ENCODE assay signal across 1 mouse cellular context in genomic region chr13:67081142-67081713, GRCm38 (mm10).
TF ChIP-seq lines count a peak whose summit lies in the region.

No protein-coding gene starts in this region.

TF ChIP-seq in CH12.LX, 34 proteins besides CTCF, POLR2A, EP300 and RAD21:
- TF ChIP-seq NRF1 (IDR thresholded peaks at IDR 0.05; ENCODE audit: low read depth, low read length) (no peak), BHLHE40 (IDR thresholded peaks at IDR 0.05; ENCODE audit: low read depth, low read length) (no peak), MEF2A (IDR thresholded peaks at IDR 0.05; ENCODE audit: borderline replicate concordance, low read depth, low read length) (peak; percentile 88), ELF1 (IDR thresholded peaks at IDR 0.05; ENCODE audit: low read depth, low read length) (peak; percentile 56; the same call in 1 of the 2 replicates), ZKSCAN1 (IDR thresholded peaks at IDR 0.05; ENCODE audit: borderline replicate concordance, low read depth, low read length) (no peak), CHD1 (IDR thresholded peaks at IDR 0.05; ENCODE audit: low read depth, low read length) (no peak), MAZ (IDR thresholded peaks at IDR 0.05; ENCODE audit: low read depth, low read length) (no peak), HCFC1 (IDR thresholded peaks at IDR 0.05; ENCODE audit: low read depth, low read length) (peak; percentile 91), UBTF (IDR thresholded peaks at IDR 0.05; ENCODE audit: low read depth, low read length) (no peak), E2F4 (IDR thresholded peaks at IDR 0.05; ENCODE audit: insufficient replicate concordance, low read depth, low read length) (no peak), USF1 (IDR thresholded peaks at IDR 0.05; ENCODE audit: low read depth, low read length) (peak; percentile 61), MYC (IDR thresholded peaks at IDR 0.05; ENCODE audit: low read depth, low read length) (no peak), TBP (conservative IDR thresholded peaks at IDR 0.05; ENCODE audit: low read depth, low read length) (0 out of 2 replicates have a peak, but pooled peaks have one; percentile 45), MXI1 (IDR thresholded peaks at IDR 0.05; ENCODE audit: low read depth, low read length) (peak; percentile 91), GABPA (IDR thresholded peaks at IDR 0.05; ENCODE audit: insufficient replicate concordance, low read depth, low read length) (no peak; the same call in 1 of the 2 replicates), ETS1 (conservative IDR thresholded peaks at IDR 0.05; ENCODE audit: low read depth, low read length) (no peak), TCF12 (IDR thresholded peaks at IDR 0.05; ENCODE audit: low read depth, low read length) (no peak), JUND (conservative IDR thresholded peaks at IDR 0.05; ENCODE audit: low read depth, low read length) (no peak), MAFK (IDR thresholded peaks at IDR 0.05; ENCODE audit: insufficient replicate concordance, low read length) (no peak), USF2 (conservative IDR thresholded peaks at IDR 0.05; ENCODE audit: low read depth, low read length) (peak; percentile 30; the same call in 1 of the 2 replicates), PAX5 (IDR thresholded peaks at IDR 0.05; ENCODE audit: low read length) (no peak), CHD2 (IDR thresholded peaks at IDR 0.05; ENCODE audit: low read length) (no peak), ZMIZ1 (IDR thresholded peaks at IDR 0.05; ENCODE audit: low read depth, low read length) (no peak), SMC3 (IDR thresholded peaks at IDR 0.05; ENCODE audit: low read depth, low read length) (no peak), RCOR1 (conservative IDR thresholded peaks at IDR 0.05; ENCODE audit: low read depth, low read length) (no peak), ZNF384 (IDR thresholded peaks at IDR 0.05; ENCODE audit: low read depth, low read length) (no peak), IRF4 (IDR thresholded peaks at IDR 0.05; ENCODE audit: low read depth, low read length) (no peak), ZC3H11A (IDR thresholded peaks at IDR 0.05; ENCODE audit: low read depth, low read length) (no peak), SIN3A (IDR thresholded peaks at IDR 0.05; ENCODE audit: low read length) (peak; percentile 62), POLR2AphosphoS2 (IDR thresholded peaks at IDR 0.05; ENCODE audit: low read depth, low read length) (no peak), MAX (IDR thresholded peaks at IDR 0.05; ENCODE audit: low read length) (peak; percentile 54; the same call in 1 of the 2 replicates), NELFE (IDR thresholded peaks at IDR 0.05; ENCODE audit: low read depth, low read length) (peak; percentile 56; the same call in 1 of the 2 replicates), JUN (IDR thresholded peaks at IDR 0.05; ENCODE audit: insufficient read depth, low read depth, low read length) (no peak), KAT2A (IDR thresholded peaks at IDR 0.05; ENCODE audit: insufficient replicate concordance, low read length) (peak; percentile 74; the same call in 1 of the 2 replicates)
TF ChIP-seq in CH12.LX: peak in this region for 11.
